Mouse (Mus musculus) lung, embryonic 14.5 days (tissue): ENCODE results near the gene Twsg1. TPM values are rescaled to one million over a fixed set of nuclear protein-coding genes. Genes with fewer than 3 reads are reported as not detected.

Experiments used
- ATAC-seq: fragments of 200-750 bp; cut with Nextera tagmentation; 2 replicates; pipeline ENCODE4 v1.8.0; 2017; ENCODE audit warnings: mild to moderate bottlenecking, moderate TSS enrichment, moderate library complexity; ENCODE audit not compliant: insufficient read depth
- DNase-seq: peaks from one replicate; pipeline ENCODE4 v3.0.0-alpha.2; 2015
- H3K27ac ChIP-seq: fragments of 300-500 bp; sonication (generic); 2 replicates; pipeline ENCODE4 v1.5.1; 2014; ENCODE audit warnings: low read depth, mild to moderate bottlenecking, moderate library complexity
- H3K27me3 ChIP-seq: fragments of 300-500 bp; sonication (generic); 2 replicates; pipeline ENCODE4 v1.6.1; 2014; ENCODE audit warnings: low read length, control low read depth; ENCODE audit not compliant: insufficient read depth
- H3K36me3 ChIP-seq: fragments of 300-500 bp; sonication (generic); 2 replicates; pipeline ENCODE4 v1.6.1; 2014; ENCODE audit warnings: control low read depth; ENCODE audit not compliant: insufficient read depth
- H3K4me1 ChIP-seq: fragments of 300-500 bp; sonication (generic); 2 replicates; pipeline ENCODE4 v1.6.1; 2014; ENCODE audit warnings: antibody characterized with exemption, control low read depth; ENCODE audit not compliant: insufficient read depth
- H3K4me2 ChIP-seq: fragments of 300-500 bp; sonication (generic); 2 replicates; pipeline ENCODE4 v1.6.1; 2014; ENCODE audit warnings: mild to moderate bottlenecking
- H3K4me3 ChIP-seq: fragments of 300-500 bp; sonication (generic); 2 replicates; pipeline ENCODE4 v1.5.1; 2014; ENCODE audit warnings: low read depth, low read length
- H3K9ac ChIP-seq: fragments of 300-500 bp; sonication (generic); 2 replicates; pipeline ENCODE4 v1.6.1; 2014
- H3K9me3 ChIP-seq: fragments of 300-500 bp; sonication (generic); 2 replicates; pipeline ENCODE4 v1.6.1; 2016; ENCODE audit warnings: low read depth, low read length, control low read depth
- CTCF ChIP-seq: IDR thresholded peaks from 2 replicates; pipeline ENCODE4 v1.5.1; 2016; ENCODE audit warnings: antibody characterized with exemption, low read depth
- WGBS: fragments of 180-500 bp; shearing (Covaris S2); extraction: QIAGEN DNeasy Blood & Tissue Kit; methylation state at CpG from one replicate; pipeline ENCODE4 v1.1.7; 2014; 5-methylcytosine and 5-hydroxymethylcytosine counted together
- polyA plus RNA-seq: library from polyadenylated mRNA; unstranded; fragments of >200 nt; fragmentation: Nextera tagmentation; extraction: Ambion mirVana; gene quantifications from 2 replicates; pipeline ENCODE4 v1.2.1, GENCODE M21; 2014

The Twsg1 gene
- polyA plus RNA-seq, 1 experiment from 2014 or later, result 143 TPM

- Histone ChIP-seq H3K4me1 (0 out of 2 replicates have a peak, but pooled peaks cover 4% of the 10 kb centered on the region), H3K9me3 (no peaks in the 10 kb centered on the region; the same call in 1 of the 2 replicates), H3K9ac (no peak overlapping the region; the same call in 1 of the 2 replicates), H3K36me3 (no peaks in the 10 kb centered on the region), H3K27ac (peak overlapping the region; percentile 49; the same call in 1 of the 2 replicates), H3K27me3 (no peaks in the 10 kb centered on the region), H3K4me2 (peak overlapping the region; percentile 29; the same call in 1 of the 2 replicates), H3K4me3 (no peak overlapping the region)
- 40% methylated on average over 11 of the region's 11 CpGs for WGBS
- ATAC-seq, result peak; percentile 82
- TF ChIP-seq CTCF, result no peak
- DNase-seq, result peak; percentile 32
Measured at GRCm38 (mm10) chr17:65906895-65907401, 44.1 kb downstream of the Twsg1 start.

- no peaks in the 10 kb centered on the region; the same call in 1 of the 2 replicates for H3K9me3 ChIP-seq
- no peaks in the 10 kb centered on the region for H3K27me3 ChIP-seq
- 32% methylated on average over 12 of the region's 12 CpGs for WGBS
- 0 out of 2 replicates have a peak, but pooled peaks cover 4% of the 10 kb centered on the region for H3K4me1 ChIP-seq
- peak overlapping the region; percentile 28; the same call in 1 of the 2 replicates for H3K27ac ChIP-seq
- H3K9ac ChIP-seq, result no peak overlapping the region; the same call in 1 of the 2 replicates
- no peaks in the 10 kb centered on the region for H3K36me3 ChIP-seq
- no peak overlapping the region for H3K4me3 ChIP-seq
- no peak for TF ChIP-seq CTCF
- H3K4me2 ChIP-seq, result peak overlapping the region; percentile 29; the same call in 1 of the 2 replicates
- DNase-seq, result peak; percentile 32
- peak; percentile 28; the same call in 1 of the 2 replicates for ATAC-seq
Measured at GRCm38 (mm10) chr17:65906313-65906894, 44.6 kb downstream of the Twsg1 start.

- Histone ChIP-seq H3K4me1 (0 out of 2 replicates have a peak, but pooled peaks cover 4% of the 10 kb centered on the region), H3K36me3 (no peaks in the 10 kb centered on the region), H3K27me3 (no peaks in the 10 kb centered on the region), H3K9ac (no peak overlapping the region), H3K27ac (no peak overlapping the region), H3K4me2 (no peak overlapping the region), H3K9me3 (no peaks in the 10 kb centered on the region; the same call in 1 of the 2 replicates), H3K4me3 (no peak overlapping the region)
- ATAC-seq, result no peak
- 75% methylated on average over 14 of the region's 14 CpGs for WGBS
- DNase-seq, result no peak
- TF ChIP-seq CTCF, result no peak
Measured at GRCm38 (mm10) chr17:65905241-65905640, 45.8 kb downstream of the Twsg1 start.

- no peaks in the 10 kb centered on the region for H3K36me3 ChIP-seq
- H3K4me2 ChIP-seq, result no peak overlapping the region
- H3K9ac ChIP-seq, result no peak overlapping the region
- no peaks in the 10 kb centered on the region for H3K27me3 ChIP-seq
- H3K4me1 ChIP-seq, result 0 out of 2 replicates have a peak, but pooled peaks cover 4% of the 10 kb centered on the region
- H3K4me3 ChIP-seq, result no peak overlapping the region
- no peaks in the 10 kb centered on the region; the same call in 1 of the 2 replicates for H3K9me3 ChIP-seq
- ATAC-seq (no peak), DNase-seq (no peak)
- TF ChIP-seq CTCF, result no peak
- H3K27ac ChIP-seq, result no peak overlapping the region
- WGBS, result 91% methylated on average over 8 of the region's 8 CpGs
Measured at GRCm38 (mm10) chr17:65903826-65904225, 47.2 kb downstream of the Twsg1 start.

GRCm38 (mm10) chr17:65903011-65903410 lies 48.0 kb downstream of the Twsg1 start:
- ATAC-seq (no peak), DNase-seq (no peak)
- 93% methylated on average over 1 of the region's 1 CpGs for WGBS
- Histone ChIP-seq H3K27ac (no peak overlapping the region), H3K4me2 (no peak overlapping the region), H3K4me1 (0 out of 2 replicates have a peak, but pooled peaks cover 4% of the 10 kb centered on the region), H3K9ac (no peak overlapping the region), H3K9me3 (no peaks in the 10 kb centered on the region; the same call in 1 of the 2 replicates), H3K4me3 (no peak overlapping the region), H3K36me3 (no peaks in the 10 kb centered on the region), H3K27me3 (no peaks in the 10 kb centered on the region)
- peak; percentile 28; the same call in 1 of the 2 replicates for TF ChIP-seq CTCF

- Histone ChIP-seq H3K9me3 (no peaks in the 10 kb centered on the region; the same call in 1 of the 2 replicates), H3K4me1 (0 out of 2 replicates have a peak, but pooled peaks cover 4% of the 10 kb centered on the region), H3K4me2 (no peak overlapping the region), H3K27me3 (no peaks in the 10 kb centered on the region), H3K36me3 (no peaks in the 10 kb centered on the region), H3K27ac (no peak overlapping the region), H3K4me3 (no peak overlapping the region), H3K9ac (no peak overlapping the region)
- DNase-seq (no peak), ATAC-seq (no peak)
- 81% methylated on average over 6 of the region's 6 CpGs for WGBS
- no peak for TF ChIP-seq CTCF
Measured at GRCm38 (mm10) chr17:65902281-65902680, 48.7 kb downstream of the Twsg1 start.

- no peak for ATAC-seq
- no peak for TF ChIP-seq CTCF
- H3K4me1 ChIP-seq, result no peaks in the 10 kb centered on the region
Measured at GRCm38 (mm10) chr17:65896016-65896415, 55.0 kb downstream of the Twsg1 start.

More at GRCm38 (mm10) chr17:65896016-65896415, 55.0 kb downstream of the Twsg1 start:
- Histone ChIP-seq H3K36me3 (no peaks in the 10 kb centered on the region), H3K4me2 (no peak overlapping the region), H3K9ac (no peak overlapping the region), H3K27me3 (no peaks in the 10 kb centered on the region), H3K4me3 (no peak overlapping the region), H3K9me3 (no peaks in the 10 kb centered on the region), H3K27ac (no peak overlapping the region)
- no peak for DNase-seq
- 55% methylated on average over 3 of the region's 3 CpGs for WGBS
